Mouse (Mus musculus) kidney, adult 2 months (tissue): ENCODE results near the gene Gbp2b.

ENCODE experiments used
- CTCF ChIP-seq: fragments of 200-500 bp; conservative IDR thresholded peaks from 2 replicates; pipeline ENCODE4 v1.5.1; 2011; ENCODE audit warnings: low read depth, mild to moderate bottlenecking, control low read depth, low read length, moderate library complexity, mixed read lengths; ENCODE audit not compliant: insufficient read depth, insufficient read length
- POLR2A ChIP-seq: fragments of 200-500 bp; IDR thresholded peaks from one replicate; pipeline ENCODE4 v1.6.1; 2011; ENCODE audit warnings: low read depth, low read length, control low read depth

- no peak for TF ChIP-seq POLR2A
- TF ChIP-seq CTCF: no peak
These were observed 55.6 kb downstream of the Gbp2b start for GRCm38 (mm10) chr3:142650205-142650604.
